Mouse (Mus musculus): Measurements from ENCODE around the gene Trip6. TPM values are rescaled to one million over a fixed set of nuclear protein-coding genes. Genes with fewer than 3 reads are reported as not detected.

Trip6 gene
- total RNA-seq, 2 experiments from 2014 or later, result 2.2 to 4.4 TPM

GRCm38 (mm10) chr5:137268131-137268910, 45.9 kb downstream of the Trip6 start:
- DNase-seq (ENCODE audit: low spot score), result no peak

- no peak for DNase-seq (ENCODE audit: low spot score)
These were observed 49.4 kb downstream of the Trip6 start for GRCm38 (mm10) chr5:137264787-137265186.

DNA sequence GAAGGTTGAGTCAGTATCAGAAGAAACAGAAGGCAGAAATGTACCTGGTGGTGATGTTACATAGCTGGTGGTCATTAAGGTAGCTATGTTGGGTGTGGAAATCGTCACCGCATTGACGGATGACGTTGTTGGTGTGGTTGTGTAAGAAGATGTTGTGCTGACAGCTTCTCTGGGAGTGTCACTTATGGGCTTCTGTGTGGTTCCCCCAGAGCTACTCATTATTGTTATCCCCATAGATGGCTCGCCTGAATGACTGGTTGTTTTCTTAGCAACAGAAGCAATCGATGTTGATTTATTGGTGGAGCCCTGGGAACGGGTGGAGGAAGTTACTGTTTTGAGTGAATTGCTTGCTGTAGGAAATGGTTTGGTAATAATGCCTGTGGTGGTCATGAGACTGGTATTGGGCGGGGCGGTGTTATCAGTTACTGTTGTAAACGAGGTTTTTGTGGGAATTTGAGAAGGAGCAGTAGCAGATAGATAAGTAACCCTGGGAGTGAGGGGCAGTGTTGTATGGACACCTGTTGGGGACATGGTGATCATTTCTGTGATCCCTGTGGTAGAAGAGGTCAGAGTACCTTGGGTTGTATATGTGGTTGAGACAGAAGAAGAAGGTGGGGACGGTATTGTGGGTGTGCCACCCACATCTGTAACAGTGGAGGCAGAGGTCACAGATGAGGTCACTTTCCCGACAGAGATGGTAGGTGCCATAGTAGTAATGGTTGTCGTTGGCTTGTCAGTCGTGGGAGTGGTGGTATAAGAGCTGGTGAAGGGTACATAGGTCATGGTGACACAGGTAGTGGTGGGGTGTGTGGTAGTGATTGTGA, 50.1 kb downstream of the Trip6 start:
- no peak for DNase-seq (ENCODE audit: low spot score)

Small RNA genes lying within 50 kb of the gene (microRNA-seq; reads per million reads assigned to microRNA genes)
- gene Mir7036 (not detected), gene Mir8116 (1.4 reads per million)

Other genes with a start within 250 kb of the Trip6 start
- 1 to 10 TPM; 4.9 to 5.5 TPM for gene Serpine1, start 242.1 kb downstream of the Trip6 start, total RNA-seq (2021)
- 1 to 10 TPM; 7.4 to 8.0 TPM for gene Trim56, start 198.2 kb downstream of the Trip6 start, total RNA-seq (2021)
- gene Muc3, start 165.1 kb downstream of the Trip6 start, total RNA-seq (2021), result not detected
- gene Muc3a, start 102.0 kb downstream of the Trip6 start, total RNA-seq (2021), result under 1 TPM; 0.11 to 0.12 TPM
- 10 to 100 TPM; 25.0 to 27.7 TPM for gene Ache, start 26.9 kb downstream of the Trip6 start, total RNA-seq (2021)
- gene Ufsp1, start 19.8 kb downstream of the Trip6 start, total RNA-seq (2021), result 10 to 100 TPM; 19.1 to 20.8 TPM
- 10 to 100 TPM; 29.6 to 40.8 TPM for gene Srrt, start 6.7 kb downstream of the Trip6 start, total RNA-seq (2021)
- gene Slc12a9, start 19.2 kb upstream of the Trip6 start, total RNA-seq (2021), result 1 to 10 TPM; 2.0 to 2.2 TPM
- gene Ephb4, start 35.7 kb upstream of the Trip6 start, total RNA-seq (2021), result 10 to 100 TPM in 1 of 2 experiments, 1 to 10 TPM in 1; 8.2 to 14.4 TPM
- under 1 TPM in 1 of 2 experiments, not detected in 1; 0.07 TPM for gene Zan, start 162.7 kb upstream of the Trip6 start, total RNA-seq (2021)
- gene Pop7, start 188.1 kb upstream of the Trip6 start, total RNA-seq (2021), result 10 to 100 TPM in 1 of 2 experiments, 1 to 10 TPM in 1; 8.9 to 10.8 TPM
- 10 to 100 TPM; 19.9 to 23.5 TPM for gene Gigyf1, start 204.1 kb upstream of the Trip6 start, total RNA-seq (2021)
- not detected for gene Epo, start 218.8 kb upstream of the Trip6 start, total RNA-seq (2021)
- 100 to 1,000 TPM; 111 to 134 TPM for gene Gnb2, start 219.1 kb upstream of the Trip6 start, total RNA-seq (2021)
- gene Actl6b, start 239.1 kb upstream of the Trip6 start, total RNA-seq (2021), result not detected

All from gastrocnemius, adult 18-20 months (tissue).